Mouse (Mus musculus) retina, postnatal 1 day (tissue): ENCODE measurements around the gene Sult6b2.

ENCODE experiments used
- DNase-seq: peaks from one replicate; pipeline ENCODE4 v3.0.0-alpha.2; 2012

Gene Sult6b2

DNA sequence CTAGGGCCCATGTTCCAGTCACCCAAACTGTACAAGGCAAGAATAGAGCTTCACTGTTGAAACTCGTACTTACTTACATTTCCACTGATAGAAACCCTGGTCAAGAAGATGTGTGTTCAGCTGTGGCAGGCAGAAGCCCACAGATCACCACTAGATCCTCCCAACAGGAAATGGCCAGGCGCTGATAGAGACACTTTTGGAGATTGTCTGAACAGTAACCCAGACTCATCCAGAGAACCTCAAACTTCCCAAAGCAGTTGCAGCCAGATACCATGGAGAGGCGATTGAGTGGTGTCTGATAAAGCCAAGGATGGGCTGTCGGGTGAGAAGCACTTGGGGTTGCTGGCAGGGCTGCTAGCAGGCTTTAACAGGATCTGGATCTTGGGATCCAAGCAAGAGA, 27.4 kb downstream of the Sult6b2 start:
- no peak for DNase-seq

DNA sequence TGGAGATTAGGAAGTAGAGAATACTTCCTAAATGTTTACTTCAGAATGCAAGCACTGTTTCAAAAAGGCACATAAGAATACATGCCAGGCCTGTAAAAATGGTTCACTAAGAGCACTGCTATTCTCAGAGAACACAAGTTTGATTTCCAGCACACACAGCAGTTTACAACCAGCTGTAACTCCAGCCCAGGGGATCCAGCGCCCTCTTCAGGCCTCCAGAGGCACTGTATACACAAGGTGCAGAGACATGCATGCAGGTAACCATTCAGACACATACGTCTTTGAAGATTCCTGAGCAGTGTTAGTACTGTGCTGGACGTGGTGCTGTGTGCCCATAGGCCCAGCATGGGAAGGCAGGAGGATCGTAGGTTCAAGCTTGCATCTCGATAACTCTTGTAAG, 30.7 kb downstream of the Sult6b2 start:
- DNase-seq = no peak

DNA sequence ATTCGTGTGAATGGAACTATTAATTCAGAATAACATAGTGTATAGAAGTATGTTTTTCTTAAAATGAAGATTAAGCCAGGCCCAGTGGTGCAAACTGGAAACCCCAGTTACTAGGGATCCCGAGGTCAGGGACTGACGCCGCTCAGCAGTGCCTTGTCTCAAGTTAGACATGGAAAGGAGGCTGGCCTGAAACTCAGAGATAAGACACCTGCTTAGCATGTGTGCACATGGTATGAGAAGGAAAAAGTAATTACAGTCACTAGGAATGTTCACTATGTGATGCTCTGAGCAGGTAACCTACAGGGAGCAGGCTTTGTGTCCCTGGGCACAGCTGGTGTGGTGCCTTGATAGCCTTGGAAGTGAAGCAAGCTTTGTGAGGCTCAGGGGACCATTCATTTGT, 32.7 kb downstream of the Sult6b2 start:
- no peak for DNase-seq

DNA sequence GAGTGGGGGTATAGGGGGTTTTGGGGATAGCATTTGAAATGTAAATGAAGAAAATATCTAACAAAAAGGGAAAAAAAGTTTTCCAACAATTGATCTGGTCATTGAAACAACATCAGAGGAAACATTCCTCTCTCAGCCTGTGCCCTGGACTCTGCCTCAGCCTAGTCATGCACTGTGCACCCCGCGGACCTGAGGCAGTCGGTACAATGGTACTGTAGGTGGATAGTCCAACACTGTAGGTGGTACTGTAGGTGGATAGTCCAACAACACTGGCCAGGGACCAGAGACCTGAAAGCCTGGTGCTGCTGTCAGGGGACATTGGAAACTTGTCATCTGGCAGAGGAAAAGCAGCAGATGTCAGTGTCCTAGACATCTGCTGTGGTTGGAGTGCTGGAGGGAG, 34.4 kb downstream of the Sult6b2 start:
- no peak for DNase-seq

DNA sequence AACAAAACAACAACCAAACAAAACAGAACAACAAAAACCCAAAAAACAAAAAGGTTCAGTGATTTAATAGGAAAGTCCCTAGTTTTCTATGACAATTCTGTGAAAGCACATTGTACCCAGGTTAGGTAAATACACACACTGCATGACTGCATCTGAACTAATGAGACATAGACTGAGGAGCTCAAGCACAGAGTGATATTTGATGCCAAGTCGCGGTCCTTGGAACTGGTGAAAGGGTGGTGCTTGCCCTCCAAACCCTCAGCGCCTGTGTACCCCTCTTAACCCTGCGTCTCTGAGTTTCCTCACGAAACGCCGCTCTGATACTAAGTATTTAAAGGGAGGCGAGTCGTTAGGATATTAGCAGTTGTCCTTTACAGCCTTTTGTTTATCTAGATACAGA, 37.0 kb downstream of the Sult6b2 start:
- no peak for DNase-seq

DNA sequence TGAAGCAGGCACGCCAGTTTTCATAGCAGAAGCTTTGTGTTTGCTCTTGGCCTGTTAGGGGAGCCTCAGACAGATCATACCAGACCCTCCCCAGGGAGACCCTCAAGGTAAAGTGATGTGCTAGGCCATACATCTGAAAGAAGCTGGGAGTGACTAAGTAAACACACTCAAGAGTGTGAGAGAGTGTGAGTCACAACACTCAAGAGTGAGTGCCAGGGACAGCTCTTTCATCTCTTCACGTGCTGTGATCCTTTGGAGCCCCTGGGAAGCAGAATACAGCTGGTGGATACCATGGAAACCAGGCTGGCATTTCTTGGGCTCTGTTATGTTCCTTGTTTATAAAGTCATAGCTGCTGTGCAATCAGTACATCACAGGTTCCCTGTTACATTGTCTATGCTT, 39.4 kb downstream of the Sult6b2 start:
- DNase-seq = no peak

DNA sequence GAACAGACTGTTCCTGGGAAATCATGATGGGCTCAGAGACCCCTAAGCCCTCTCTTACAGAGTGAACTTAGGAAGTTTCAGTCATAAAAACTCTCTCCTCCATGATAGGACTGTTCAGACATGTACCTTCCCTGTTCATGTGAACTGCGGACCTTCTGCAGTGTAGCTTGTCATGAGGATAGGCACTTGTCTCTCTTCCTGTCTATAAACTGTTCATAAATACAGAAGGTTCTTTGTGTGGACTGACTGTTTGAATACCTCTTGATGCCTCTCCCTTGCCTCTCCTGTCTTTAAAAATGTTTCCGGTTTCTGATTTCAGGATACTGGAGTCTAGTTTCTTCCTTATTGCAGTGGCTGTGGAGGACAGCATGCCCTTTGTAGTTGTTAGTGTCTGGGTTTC, 44.7 kb downstream of the Sult6b2 start:
- DNase-seq = no peak

DNA sequence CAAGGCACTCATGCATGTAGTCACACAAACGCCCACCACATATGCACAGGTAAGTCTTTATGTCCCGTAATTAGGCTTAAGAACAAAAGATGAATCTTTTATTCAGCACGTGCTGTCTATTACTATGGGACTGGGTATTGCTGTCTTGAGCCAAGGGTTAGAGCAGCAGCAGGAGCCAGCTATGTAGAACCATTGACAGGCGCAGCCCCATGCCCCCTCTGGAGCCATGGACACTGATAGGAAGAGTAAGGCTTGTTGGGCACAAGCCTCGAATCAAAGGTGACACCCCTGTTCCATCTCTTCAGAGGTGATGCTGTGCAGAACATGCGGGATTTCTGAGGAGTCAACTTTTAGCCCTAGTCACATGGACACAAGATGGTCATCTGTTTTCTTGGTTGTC, 45.7 kb downstream of the Sult6b2 start:
- DNase-seq = no peak

DNA sequence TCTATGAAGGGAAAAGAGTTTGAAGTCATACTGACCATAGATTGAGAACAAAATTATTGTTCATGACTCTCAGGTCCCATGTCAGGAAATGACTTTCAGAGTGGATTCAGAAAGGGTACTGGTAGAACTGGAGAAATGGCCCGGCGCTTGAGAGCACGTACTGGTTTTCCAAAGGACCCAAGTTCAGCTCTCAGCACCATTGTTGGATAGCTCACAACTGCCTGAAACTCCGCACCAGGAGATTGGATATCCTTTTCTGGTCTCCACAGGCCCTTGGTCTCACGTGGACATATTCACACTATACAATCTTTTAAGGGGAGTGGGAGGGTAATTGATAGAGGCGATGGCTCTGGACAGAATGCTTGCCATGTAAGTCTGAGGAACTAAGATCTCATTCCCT, 46.3 kb downstream of the Sult6b2 start:
- DNase-seq = no peak

DNA sequence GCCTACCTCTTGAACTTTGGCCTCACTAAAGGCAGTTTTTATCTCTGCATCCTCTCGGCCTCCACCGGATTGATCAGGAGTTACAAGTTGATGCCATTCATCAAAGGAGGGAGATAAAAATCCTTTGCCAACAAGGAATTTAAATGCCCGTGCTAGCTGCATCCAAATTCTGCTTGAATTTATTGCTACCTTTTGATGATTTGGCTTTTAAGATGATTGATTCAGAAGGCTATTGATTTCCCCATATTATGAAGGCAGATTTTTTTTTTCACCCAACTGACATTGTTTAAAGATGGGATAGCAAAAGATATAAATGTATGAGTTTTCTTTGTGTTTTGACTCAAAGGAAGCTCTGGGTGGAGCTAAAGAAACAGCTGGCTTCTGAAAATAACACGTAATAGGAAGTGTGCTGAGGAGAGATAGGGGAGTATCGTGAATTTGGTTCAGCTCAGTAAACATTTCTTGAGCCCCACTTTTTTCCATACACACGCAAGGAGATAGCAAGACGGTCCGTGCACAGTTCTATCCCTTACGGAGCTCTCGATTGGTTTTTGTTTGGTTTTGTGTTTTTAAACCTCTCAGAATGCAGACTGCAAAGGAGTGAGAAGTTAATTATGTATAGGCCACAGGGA, 46.9 kb downstream of the Sult6b2 start:
- no peak for DNase-seq

DNA sequence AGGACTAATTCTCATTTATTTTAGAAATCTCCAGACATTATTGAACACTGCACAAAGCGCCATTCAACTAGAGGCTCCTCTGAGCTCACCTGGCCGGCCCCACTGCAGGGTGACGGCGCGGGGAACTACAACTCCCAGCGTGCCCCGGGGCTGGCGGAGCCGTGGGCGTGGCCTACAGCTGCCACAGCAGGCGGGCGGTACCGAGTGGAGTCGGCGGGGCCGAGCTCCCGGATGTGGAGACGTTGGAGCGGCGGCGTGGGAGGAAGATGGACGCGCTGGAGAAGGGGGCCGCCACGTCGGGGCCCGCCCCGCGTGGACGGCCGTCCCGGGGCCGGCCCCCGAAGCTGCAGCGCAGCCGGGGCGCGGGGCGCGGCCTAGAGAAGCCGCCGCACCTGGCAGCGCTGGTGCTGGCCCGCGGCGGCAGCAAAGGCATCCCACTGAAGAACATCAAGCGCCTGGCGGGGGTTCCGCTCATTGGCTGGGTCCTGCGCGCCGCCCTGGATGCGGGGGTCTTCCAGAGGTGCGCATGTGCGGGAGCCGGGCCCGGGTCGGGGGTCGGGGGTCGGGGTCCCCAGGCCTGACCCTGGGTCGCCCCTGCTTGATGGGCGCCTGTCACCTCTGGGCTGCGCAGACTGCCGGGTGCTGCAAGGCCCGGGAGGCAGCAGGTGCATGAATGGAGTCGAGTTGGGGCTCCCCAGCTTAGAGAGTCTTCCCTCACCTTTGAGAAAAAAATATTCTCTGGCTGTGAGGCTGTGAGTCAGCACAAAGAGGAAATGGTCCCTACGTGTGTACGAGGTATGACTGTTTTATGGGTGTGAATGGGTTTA, 47.6 kb downstream of the Sult6b2 start, which contains the start of gene Cmas:
Cmas (plus strand) TSS at position 180 of the 827 bp plus-strand sequence.
- DNase-seq = peak; percentile 91

DNA sequence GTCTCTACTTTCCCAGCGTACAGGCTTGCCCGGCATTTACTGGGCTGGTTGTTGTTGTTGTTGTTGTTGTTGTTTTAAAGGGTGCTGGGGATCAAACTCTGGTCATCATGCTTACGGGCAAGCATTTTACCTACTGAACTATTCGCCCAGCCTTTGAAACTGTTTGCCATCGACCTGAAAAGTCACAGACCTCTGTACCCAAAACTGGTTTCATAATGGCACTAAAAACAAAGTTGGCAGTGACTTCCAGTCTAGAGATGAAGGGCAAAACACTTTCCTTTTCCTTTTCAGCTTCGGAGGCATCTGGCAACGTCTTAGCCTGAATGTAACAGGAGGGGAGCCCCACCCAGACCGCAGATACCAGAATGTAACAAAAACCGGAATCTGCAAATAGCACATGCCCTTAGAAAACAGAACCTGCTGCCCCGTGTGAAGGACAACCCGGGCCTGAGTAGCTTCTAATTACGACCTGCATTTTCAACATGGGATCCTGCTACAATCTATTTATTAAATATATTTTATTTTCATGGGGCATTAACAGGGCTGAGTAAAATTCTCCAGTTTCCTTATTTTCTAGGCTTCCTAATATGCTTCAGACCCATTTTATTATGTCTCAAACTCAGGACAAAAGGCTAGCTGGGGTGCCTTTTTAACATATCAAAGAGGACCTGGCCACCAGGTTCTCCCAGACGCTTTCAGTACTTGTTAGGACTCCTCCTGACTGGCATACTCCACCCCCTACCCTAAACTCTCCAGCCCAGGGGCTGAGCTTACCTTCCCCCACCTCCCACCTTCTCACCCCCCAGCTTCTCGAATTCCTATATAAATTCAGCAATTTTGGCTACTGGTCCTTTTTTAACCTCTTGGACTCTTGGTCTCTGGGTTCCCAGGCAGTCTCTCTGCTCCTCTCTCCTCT, 51.7 kb downstream of the Sult6b2 start:
- no peak for DNase-seq

DNA sequence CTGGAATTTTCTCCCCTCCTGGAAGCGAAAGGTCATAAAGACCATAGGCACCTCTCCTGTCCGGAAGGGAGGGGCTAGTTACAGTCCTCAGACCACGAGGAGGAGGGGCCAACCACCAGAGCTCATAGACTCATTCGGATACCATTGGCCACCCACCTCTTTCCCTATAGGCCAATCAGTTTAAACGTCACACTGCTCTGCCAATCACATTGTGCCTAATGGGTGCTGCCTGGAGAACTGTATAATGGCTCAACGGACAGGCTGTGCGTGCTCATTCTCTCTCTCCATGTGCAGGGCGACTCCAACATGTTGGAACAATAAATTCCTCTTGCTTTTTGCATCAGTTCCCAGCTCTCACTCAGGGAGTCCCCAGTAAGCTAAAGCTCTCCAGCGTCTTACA, 52.9 kb downstream of the Sult6b2 start:
- DNase-seq = no peak

DNA sequence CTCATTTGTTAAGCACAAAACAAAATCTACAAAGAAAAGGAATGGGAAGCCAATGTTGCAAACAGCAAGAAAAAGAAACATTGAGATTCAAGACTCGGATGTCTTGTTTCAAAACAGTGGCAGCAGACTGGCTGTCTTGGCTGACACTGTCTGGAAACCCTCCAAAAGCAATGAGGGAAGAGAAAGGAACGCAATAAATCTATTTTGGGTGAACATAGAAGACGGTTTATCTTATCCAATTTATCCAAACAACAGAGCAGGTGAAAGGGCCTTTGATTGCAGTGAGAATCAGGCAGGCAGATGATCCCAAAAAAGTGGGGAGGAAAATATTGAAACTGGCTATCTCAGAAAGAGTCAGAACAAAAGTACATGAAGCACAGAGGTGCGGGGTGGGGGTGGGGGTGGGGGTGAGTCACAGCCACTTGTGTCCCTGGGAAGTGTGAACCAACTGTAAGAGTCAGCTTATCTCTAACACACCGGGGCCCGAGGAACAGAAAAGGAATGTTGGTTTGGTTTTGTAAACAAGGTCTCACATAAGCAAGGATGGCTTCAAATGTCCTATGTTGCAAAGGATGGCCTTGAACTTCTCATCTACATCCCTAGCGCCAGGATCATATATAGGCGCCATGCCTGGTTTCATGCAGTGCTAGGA, 56.1 kb downstream of the Sult6b2 start:
- DNase-seq = no peak

DNA sequence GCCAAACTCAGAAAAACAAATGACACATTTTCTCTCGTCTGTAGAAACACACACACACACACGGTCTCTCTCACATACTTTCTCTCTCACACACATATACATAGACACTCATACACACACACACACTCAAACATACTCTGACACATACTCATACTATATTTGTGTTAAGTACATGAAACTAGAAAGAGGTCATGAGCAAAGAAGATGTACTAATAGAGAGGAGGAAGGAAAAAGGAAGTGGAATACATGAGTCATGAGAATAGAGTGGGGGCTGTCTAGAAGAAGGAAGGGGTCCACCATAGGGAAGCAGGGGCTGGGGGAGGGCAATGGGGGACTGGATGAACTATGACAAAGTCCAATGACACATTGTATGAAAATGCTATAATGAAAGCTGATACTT, 57.1 kb downstream of the Sult6b2 start:
- no peak for DNase-seq

DNA sequence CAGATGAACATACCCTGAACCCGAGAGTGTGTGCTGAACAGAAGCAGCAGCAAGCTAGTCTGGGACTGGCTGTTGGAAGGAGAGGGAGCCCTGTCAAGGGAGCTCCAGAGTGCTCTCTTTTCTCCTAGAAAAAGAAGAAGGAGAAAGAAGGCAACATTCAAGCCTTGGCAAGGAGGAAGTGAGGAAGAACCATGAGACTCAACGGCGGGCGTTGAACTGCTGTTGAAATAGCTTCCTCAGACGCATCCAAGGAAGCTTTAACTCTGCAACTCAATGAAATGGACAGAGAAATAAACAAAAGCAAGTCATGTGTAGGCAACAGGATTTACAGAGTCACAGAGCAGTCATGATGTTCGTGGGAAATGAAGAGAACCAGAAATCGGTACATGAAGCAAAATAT, 57.5 kb downstream of the Sult6b2 start:
- no peak for DNase-seq

DNA sequence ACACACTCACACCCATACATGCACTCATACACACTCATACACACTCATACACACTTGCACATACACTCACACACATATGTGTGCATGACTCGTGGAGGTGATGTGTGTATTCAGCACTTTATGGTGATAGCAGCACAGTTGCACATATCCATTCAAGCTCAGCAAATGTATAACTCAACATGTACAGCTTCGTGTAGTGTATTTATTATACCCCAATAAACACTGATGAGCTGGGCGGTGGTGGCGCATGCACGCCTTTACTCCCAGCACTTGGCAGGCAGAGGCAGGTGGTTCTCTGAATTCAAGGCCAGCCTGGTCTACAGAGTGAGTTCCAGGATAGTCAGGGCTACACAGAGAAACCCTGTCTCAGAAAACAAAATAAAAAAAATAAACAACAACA, 58.8 kb downstream of the Sult6b2 start:
- no peak for DNase-seq

DNA sequence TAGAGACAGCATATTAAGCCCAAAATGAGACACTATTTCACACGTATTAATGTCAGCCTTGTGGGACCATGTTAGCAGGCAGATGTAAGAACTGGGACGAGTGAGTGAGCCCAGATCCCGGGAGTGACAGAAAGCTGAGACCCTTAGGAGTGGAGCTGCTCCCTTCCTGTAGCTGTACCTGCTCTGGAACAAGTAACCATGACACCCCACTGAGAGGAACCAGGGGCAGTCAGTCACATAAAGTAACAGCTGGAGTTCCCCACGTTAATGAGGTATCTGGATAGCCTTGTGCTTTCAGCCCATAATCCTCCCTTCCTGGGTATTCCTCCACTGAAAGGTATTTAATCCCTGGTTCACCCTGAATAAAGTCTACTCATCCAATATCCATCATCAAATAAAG, 61.1 kb downstream of the Sult6b2 start:
- DNase-seq = no peak

DNA sequence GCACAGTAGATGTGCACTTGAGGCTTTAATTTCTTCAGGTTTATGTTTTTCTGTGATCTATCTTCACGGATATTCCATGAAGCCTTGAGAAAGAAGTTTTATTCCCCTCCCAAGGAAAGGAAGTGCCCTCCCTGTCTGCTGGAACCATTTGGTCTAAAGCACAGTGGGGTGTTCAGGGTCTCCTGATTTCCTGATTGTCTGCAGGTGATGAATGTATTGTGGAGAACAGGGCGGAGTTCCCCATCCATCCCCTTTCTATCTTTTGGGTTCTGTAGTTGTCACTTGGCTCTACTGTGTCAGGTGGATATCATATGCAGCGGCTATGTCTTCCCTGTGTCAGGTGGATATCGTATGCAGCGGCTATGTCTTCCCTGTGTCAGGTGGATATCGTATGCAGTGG, 62.5 kb downstream of the Sult6b2 start:
- no peak for DNase-seq

DNA sequence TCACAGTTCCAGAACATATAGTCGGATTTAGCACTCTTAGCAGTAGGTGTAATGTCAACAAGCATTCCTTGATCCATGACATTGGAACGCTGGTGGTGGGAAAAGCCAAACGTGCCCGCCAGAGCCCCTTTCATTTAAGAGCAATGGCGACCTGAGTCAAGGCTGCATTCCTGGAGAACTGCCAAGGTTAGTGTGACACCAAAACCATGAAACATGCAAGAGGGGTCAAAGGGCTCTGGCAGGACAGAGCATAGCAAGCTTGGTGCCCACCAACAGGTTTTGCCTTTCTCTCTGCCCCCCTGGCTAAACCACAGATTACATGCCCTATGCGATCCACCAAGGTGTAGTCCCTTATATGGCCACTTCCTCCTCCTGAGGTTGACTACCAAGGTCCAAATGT, 65.7 kb downstream of the Sult6b2 start:
- no peak for DNase-seq

DNA sequence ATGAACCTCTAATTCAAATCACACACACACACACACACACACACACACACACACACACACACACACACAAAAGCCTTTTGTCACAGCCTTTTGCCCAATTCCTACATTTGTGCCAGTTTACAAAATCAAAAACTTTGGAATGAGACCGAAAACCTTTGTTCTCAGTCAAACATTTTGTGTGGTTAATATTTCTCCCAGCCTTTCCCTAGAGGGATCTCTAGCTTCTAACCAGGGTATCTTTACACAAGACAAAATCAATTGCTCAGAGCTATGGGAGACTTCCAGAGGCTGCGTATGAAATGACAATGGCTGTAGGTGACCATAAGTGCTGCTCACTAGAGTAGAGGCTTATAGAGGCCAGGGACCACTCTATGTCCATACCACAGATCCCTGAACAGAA, 66.1 kb downstream of the Sult6b2 start:
- DNase-seq = no peak

DNA sequence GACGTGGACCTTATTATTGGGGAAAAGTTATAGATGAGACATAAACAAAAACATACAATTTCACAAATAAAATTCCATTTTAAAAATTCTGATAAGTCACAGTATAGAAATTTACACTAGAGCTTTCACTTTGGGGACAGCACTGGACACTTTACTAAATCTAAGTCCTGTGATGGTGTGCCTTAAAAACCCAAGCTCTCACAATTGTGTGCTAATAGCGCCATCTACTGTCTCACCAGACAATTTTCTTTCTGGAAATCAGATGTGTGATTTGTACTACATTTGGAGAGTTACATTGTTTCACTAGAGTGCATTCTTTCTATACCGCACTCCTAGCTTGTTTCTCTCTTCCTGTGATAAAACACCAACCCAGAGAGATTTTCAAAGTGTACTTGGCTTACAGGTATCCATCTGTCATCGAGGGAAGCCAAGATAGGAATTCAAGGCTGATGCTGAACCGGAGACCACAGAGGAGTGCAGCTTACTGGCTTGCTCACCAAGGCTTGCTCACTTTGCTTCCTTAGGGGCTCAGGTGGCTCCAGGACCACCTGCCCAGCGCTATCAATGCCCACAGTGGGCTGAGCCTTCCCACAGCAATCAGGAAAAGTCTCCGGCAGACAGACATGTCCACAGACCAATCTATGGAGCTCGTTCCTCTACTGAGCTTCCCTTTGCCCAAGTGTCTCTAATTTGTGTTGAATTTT, 68.8 kb downstream of the Sult6b2 start:
- peak; percentile 66 for DNase-seq
